Mouse (Mus musculus) urinary bladder, postnatal 36 days (tissue): ENCODE results near the gene Olfr2.
A peak's percentile ranks its signal among the peaks of the same experiment; 100 is the strongest.
"Not testable (repeated sequence)": the region's sequence is repeated elsewhere in the genome, so short reads cannot be mapped to it uniquely, and the experiment has no call there.

Experiments used
- DNase-seq, 2 experiments: peaks; one replicate each; pipeline ENCODE4 v3.0.0; 2022; ENCODE audit warnings: low spot score in 2 of 2, mixed read lengths in 1 of 2

Gene Olfr2

DNA sequence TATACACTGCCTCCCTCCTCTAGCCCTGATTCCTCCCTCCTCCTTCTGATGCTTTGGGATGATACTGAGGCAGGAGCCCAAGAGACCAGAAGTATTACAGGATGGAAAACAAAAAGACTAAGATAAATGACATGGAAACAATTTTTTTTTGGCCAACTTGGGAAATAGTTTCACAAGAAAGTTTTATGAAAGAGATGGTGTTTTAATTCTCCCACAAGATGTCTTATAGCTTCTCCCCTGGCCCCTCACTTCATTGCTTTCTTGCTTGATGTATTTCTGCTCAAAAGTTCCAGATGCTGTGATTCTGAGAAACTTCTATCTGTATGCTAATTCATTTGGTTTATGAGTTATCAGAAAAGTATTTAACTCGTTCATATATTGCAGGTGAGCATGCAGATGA, at the start of gene Olfr2:
Olfr2 (minus strand) TSS at position 101 of the 400 bp plus-strand sequence.
- no peak for DNase-seq

DNA sequence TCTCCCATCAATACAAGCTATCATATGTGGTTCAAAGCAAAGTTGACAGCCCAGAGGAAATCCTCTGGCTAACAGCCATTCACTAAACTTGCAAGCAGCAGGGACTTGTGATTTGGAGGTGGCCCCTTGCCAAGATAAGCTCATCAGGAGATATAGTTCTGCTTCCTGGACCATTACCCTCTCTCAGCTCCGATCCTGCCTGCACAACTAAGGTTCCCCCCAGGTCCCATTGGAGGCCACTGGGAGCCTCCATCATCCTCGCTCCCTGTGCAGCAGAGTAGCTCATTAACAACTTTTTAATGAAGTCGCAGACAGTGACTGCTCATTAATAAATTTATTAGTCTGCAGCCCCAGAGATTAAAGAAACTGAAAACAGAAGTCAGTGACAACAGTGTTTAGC, 41.7 kb upstream of the Olfr2 start:
- no peak for DNase-seq

DNA sequence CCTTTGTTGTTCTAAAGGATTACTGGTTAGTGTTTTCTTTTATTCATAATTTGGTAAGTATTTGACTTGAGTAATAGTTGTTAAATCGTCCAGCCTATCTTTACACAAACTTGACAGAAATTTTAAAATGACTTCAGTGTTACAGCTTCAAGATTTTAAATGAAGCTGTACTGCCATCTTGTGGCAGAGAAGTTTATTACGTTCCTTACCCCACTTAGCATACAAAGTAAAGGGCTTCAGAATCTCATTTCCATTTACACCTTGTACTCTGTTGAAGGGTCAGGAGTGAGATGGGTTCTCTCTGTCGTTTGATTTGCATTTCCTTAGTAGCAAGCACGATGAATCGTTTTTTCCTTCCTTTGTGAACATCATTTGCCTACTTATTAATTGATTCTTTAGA, 40.0 kb upstream of the Olfr2 start:
- peak in 1 of 2 experiments; percentile 10 for DNase-seq

DNA sequence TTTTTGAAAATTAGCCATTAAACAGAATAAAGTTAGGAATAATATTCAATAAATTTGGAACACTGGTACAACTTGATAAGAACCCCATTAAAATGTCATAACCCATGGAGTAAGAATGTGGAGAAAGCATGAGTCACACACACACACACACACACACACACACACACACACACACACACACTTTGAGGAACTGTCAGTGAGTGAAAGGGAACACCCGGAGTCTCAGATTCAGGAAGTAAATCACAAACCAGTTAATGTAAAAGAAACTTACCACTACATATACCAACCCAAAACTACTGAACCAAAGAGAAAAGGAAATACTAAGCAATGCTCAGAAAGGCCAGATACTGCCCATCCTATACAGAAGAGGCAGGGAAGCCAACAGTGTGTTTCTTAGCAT, 38.5 kb upstream of the Olfr2 start:
- no peak for DNase-seq

DNA sequence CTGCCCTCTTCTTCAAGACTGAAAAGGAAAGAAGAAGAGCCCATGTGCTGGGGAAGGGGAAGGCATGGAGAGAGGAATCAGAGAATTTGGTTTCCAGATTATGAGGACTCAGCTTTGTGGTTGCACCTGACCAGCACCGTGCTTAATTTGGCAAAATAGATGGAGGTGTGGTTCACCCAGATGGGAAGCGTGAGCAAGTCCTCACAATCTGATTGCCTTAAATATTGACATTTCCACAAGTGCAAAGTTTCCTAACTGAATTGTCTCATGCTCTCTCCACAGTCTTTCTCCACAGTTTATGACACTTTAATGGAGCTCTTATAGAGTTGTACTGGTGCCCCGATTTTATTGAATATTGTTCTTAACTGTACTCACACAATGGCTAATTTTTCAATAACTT, 37.3 kb upstream of the Olfr2 start:
- no peak for DNase-seq

DNA sequence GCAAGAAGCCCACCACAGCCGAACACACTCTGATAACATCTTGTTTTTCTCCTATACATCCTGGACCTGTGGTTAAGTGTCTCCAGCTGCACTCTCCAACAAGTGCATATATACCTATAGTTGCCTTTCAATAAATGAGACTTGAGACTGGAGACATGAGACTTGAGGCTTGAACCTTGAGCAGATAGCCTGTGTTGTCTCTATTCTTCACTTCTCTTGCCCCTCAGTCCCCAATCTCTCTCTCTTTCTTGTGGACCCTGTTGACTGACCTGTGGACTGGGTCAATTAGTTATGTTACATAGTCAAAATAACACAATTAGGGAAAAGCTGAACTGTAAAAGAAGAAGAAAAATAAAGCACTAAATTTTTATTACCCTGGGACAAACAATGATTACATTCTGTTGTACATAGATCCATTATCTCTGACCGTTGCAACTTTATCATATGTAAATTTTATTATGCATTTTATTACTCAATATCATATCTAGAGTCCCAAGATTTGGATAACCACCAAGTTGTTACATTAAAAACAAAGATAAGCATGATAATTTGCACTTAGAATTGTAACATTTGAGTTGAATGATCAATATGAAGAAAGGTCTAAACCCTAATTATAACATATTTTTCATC, 34.2 kb upstream of the Olfr2 start:
- DNase-seq, result no peak

- no peak for DNase-seq
Observed at GRCm38 (mm10) chr7:107030874-107031273, 25.0 kb upstream of the Olfr2 start, which contains the start of gene Olfr713. Olfr713 (plus strand) TSS chr7:107031174.

- no peak for DNase-seq
Observed at GRCm38 (mm10) chr7:107004169-107004568, 1.7 kb downstream of the Olfr2 start.

DNA sequence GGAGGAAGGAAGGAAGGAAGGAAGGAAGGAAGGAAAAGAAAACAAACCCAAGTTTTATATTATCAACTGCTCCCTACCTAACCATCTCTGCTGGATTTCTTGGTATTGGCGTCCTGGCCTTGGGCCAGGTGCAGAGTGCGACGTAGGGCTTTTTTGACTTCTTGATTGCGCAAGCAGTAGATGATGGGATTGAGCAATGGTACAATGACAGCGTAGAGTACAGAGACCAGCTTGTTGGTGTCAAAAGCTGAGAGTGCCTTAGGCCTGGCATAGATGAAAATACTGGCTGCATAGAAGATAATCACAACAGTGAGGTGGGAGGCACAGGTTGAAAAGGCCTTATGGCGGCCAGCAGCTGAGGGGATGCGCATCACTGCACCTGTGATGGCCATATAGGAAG, 5.1 kb downstream of the Olfr2 start:
- no peak for DNase-seq

GRCm38 (mm10) chr7:106985236-106985635, 20.6 kb downstream of the Olfr2 start:
- DNase-seq, result no peak

DNA sequence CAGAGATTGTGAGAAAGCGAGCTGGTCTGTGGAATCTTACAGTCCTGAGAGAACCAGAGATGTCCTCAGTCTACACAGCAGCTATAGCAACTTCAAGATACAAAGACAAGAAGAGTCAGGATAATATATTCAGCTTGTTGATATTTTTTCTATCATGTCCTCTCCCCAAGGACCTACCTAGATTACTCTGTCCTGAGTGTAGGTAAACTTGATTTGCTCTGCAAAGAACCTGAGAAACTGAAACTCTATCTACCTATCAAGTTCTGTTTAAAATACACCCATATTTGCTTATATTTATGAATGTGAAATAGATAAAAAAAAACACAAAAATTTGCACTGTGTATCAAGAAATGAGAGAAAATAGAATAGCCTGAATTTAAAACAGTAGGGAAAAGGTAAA, 30.5 kb downstream of the Olfr2 start, which contains the start of gene Olfr711:
Olfr711 (minus strand) TSS at position 101 of the 400 bp plus-strand sequence.
- DNase-seq, result no peak

DNA sequence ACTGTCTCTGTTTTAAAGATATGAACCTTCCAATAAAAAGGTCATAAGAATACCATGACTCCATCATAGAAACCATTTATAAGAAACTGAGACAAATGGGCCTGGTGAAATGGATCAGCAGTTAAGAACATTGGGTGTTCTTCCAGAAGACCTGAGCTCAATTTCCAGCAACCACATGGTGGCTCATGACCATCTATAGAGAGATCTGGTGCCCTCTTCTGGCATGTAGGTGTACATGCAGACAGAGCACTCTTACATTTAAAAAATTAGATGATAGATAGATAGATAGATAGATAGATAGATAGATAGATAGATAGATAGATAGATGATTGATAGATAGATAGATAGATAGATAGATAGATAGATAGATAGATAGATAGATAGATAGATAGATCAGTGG, 38.4 kb downstream of the Olfr2 start:
- DNase-seq, result not testable (repeated sequence)

- no peak for DNase-seq
Observed at GRCm38 (mm10) chr7:106963837-106964236, 42.0 kb downstream of the Olfr2 start, which contains the start of gene Olfr6. Olfr6 (minus strand) TSS chr7:106963937.

GRCm38 (mm10) chr7:106948212-106948611, 57.7 kb downstream of the Olfr2 start, which contains the start of gene Olfr710:
Olfr710 (minus strand) TSS chr7:106948312.
- no peak for DNase-seq
